Mouse (Mus musculus) neural tube, embryonic 12.5 days (tissue): ENCODE results near the gene Hes5. TPM values are rescaled to one million over a fixed set of nuclear protein-coding genes. Genes with fewer than 3 reads are reported as not detected.

Experiments used
- ATAC-seq: fragments of 200-750 bp; cut with Nextera tagmentation; 2 replicates; pipeline ENCODE4 v1.8.0; 2017; ENCODE audit warnings: low read depth, mild to moderate bottlenecking, moderate TSS enrichment, moderate library complexity; ENCODE audit not compliant: low FRiP score
- H3K27ac ChIP-seq: fragments of 300-500 bp; sonication (generic); 2 replicates; pipeline ENCODE4 v1.5.1; 2016
- H3K27me3 ChIP-seq: fragments of 300-500 bp; sonication (generic); replicated peaks from 2 replicates; pipeline ENCODE4 v1.6.1; 2016; ENCODE audit warnings: mild to moderate bottlenecking
- H3K36me3 ChIP-seq: fragments of 300-500 bp; sonication (generic); 2 replicates; pipeline ENCODE4 v1.6.1; 2016; ENCODE audit warnings: mild to moderate bottlenecking
- H3K4me1 ChIP-seq: fragments of 300-500 bp; sonication (generic); 2 replicates; pipeline ENCODE4 v1.6.1; 2016
- H3K4me2 ChIP-seq: fragments of 300-500 bp; sonication (generic); replicated peaks from 2 replicates; pipeline ENCODE4 v1.6.1; 2016; ENCODE audit warnings: mild to moderate bottlenecking
- H3K4me3 ChIP-seq: fragments of 300-500 bp; sonication (generic); 2 replicates; pipeline ENCODE4 v1.5.1; 2016
- H3K9ac ChIP-seq: fragments of 300-500 bp; sonication (generic); 2 replicates; pipeline ENCODE4 v1.6.1; 2016; ENCODE audit warnings: mild to moderate bottlenecking
- H3K9me3 ChIP-seq: fragments of 300-500 bp; sonication (generic); 2 replicates; pipeline ENCODE4 v1.6.1; 2016; ENCODE audit warnings: mild to moderate bottlenecking
- WGBS: fragments of 180-500 bp; shearing (Covaris S2); methylation state at CpG from one replicate; pipeline ENCODE4 v1.1.7; 2016; 5-methylcytosine and 5-hydroxymethylcytosine counted together
- polyA plus RNA-seq: library from polyadenylated mRNA; unstranded; fragments of >200 nt; fragmentation: Nextera tagmentation; extraction: Ambion mirVana; gene quantifications from 2 replicates; pipeline ENCODE4 v1.2.1, GENCODE M21; 2016

Hes5 gene
- 396 and 412 TPM in 2 replicates for polyA plus RNA-seq

- Histone ChIP-seq H3K36me3 (no peaks in the 10 kb centered on the region; the same call in 1 of the 2 replicates), H3K4me3 (peak within 1 kb of the TSS; percentile 80), H3K4me1 (peaks cover 78% of the 10 kb centered on the region), H3K27ac (peak within 1 kb of the TSS; percentile 95), H3K9ac (peak within 1 kb of the TSS; percentile 98), H3K9me3 (no peaks in the 10 kb centered on the region), H3K4me2 (peak within 1 kb of the TSS; percentile 85), H3K27me3 (peaks cover 33% of the 10 kb centered on the region)
- under 1% methylated on average over 65 of the region's 65 CpGs for WGBS
- ATAC-seq: peak; percentile 61
These were observed at the start of gene Hes5 for GRCm38 (mm10) chr4:154960690-154961225. Gene Hes5, plus strand, starts transcription at chr4:154960923.

DNA sequence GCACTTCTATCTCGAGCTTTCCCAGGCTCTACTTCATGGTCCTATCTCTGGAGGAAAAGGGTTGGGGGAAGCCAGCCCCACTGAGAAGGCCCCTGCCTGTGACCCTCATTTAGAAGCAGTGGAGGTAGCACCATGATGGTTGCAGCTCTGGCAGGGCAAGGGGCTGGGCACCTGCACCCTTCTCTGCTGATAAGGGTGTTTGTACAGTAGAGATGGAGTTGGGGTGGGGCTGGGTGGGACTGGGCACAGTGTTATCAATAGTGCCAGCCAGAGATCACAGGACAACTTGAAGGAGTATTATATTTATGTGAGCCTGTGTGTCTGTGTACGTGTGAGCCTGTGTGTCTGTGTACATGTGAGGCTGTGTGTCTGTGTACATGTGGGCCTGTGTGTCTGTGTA, 49.1 kb upstream of the Hes5 start:
- H3K4me3 ChIP-seq: no peak overlapping the region
- WGBS: 69% methylated on average over 2 of the region's 2 CpGs
- no peak for ATAC-seq
- no peak overlapping the region for H3K9ac ChIP-seq
- H3K4me2 ChIP-seq: no peak overlapping the region
- H3K27me3 ChIP-seq: no peaks in the 10 kb centered on the region
- peaks cover 3% of the 10 kb centered on the region; the same call in 1 of the 2 replicates for H3K4me1 ChIP-seq
- H3K27ac ChIP-seq: no peak overlapping the region
- H3K36me3 ChIP-seq: no peaks in the 10 kb centered on the region
- no peaks in the 10 kb centered on the region for H3K9me3 ChIP-seq

- Histone ChIP-seq H3K9ac (no peak overlapping the region), H3K27ac (no peak overlapping the region), H3K27me3 (no peaks in the 10 kb centered on the region), H3K4me1 (no peaks in the 10 kb centered on the region; the same call in 1 of the 2 replicates), H3K36me3 (no peaks in the 10 kb centered on the region), H3K9me3 (no peaks in the 10 kb centered on the region), H3K4me3 (no peak overlapping the region), H3K4me2 (no peak overlapping the region)
- no peak for ATAC-seq
- WGBS: 96% methylated on average over 3 of the region's 3 CpGs
These were observed 46.9 kb upstream of the Hes5 start for GRCm38 (mm10) chr4:154913845-154914244.

DNA sequence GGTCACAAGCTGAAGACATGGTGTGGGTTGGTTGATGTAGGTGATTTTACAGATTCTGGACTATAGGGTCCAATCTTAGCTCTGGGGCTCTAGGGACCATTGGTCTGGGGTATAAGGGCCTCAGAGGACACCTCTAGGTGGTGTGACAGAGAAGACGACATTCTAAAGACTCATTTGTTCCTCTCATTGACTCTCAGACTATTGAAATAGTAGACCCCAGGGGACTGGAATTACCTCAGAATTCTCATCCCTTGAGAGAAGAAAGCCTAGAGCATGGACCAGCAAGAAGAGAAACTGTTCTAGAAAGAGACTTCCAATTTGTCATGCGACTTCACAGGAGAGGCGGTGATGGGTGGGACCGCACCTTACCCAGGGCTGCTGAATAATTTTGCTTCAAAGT, 46.5 kb upstream of the Hes5 start:
- Histone ChIP-seq H3K27ac (no peak overlapping the region), H3K4me3 (no peak overlapping the region), H3K9ac (no peak overlapping the region), H3K27me3 (no peaks in the 10 kb centered on the region), H3K4me1 (no peaks in the 10 kb centered on the region; the same call in 1 of the 2 replicates), H3K36me3 (no peaks in the 10 kb centered on the region), H3K9me3 (no peaks in the 10 kb centered on the region), H3K4me2 (no peak overlapping the region)
- 91% methylated on average over 4 of the region's 4 CpGs for WGBS
- ATAC-seq: no peak

DNA sequence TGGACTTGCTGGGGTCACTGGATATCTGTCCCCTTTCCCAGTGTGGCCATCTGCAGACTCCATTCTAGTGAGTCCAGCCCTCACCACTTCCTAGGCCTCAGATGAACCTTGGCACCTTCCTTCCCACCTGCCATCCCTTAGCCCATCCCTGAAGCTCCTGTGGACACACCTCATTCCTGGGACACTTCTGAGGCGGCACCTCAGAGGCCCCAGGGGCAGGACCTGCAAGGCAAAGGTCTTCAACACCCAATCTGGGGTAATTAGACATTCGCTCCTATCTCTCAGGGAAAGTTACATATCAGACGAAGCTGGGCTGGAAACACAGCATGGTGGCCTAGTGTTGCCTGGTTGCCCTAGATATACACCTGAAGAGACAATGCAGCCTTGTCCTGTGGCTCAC, 46.0 kb upstream of the Hes5 start:
- H3K9ac ChIP-seq: no peak overlapping the region
- no peak overlapping the region for H3K4me3 ChIP-seq
- no peaks in the 10 kb centered on the region for H3K9me3 ChIP-seq
- no peak for ATAC-seq
- no peak overlapping the region for H3K4me2 ChIP-seq
- no peaks in the 10 kb centered on the region; the same call in 1 of the 2 replicates for H3K4me1 ChIP-seq
- no peaks in the 10 kb centered on the region for H3K36me3 ChIP-seq
- H3K27ac ChIP-seq: no peak overlapping the region
- H3K27me3 ChIP-seq: no peaks in the 10 kb centered on the region
- 82% methylated on average over 3 of the region's 3 CpGs for WGBS

DNA sequence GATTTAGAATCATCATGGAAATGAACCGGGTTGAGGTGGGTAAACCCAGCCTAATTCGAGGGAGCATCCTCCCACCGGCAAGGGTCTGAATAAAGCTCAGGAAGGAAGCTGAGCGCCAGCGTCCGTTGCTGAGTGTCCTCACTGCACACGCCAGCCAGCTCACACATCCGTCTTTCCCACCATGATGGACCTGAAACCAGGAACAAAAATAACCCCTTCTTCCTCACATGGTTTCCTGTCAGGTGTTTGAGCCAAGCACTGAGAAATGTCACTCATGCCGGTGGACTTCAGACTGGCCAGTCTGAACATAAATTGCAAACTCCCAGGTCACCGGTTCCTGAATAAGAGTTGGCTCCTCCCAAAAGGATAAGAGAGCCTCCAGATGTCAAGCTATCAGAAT, 45.4 kb upstream of the Hes5 start:
- no peak overlapping the region for H3K4me2 ChIP-seq
- no peak overlapping the region for H3K9ac ChIP-seq
- ATAC-seq: no peak
- no peak overlapping the region for H3K27ac ChIP-seq
- no peaks in the 10 kb centered on the region; the same call in 1 of the 2 replicates for H3K4me1 ChIP-seq
- H3K27me3 ChIP-seq: no peaks in the 10 kb centered on the region
- no peaks in the 10 kb centered on the region for H3K36me3 ChIP-seq
- 92% methylated on average over 10 of the region's 10 CpGs for WGBS
- no peaks in the 10 kb centered on the region for H3K9me3 ChIP-seq
- H3K4me3 ChIP-seq: no peak overlapping the region

- no peaks in the 10 kb centered on the region for H3K36me3 ChIP-seq
- no peak overlapping the region for H3K4me2 ChIP-seq
- H3K27me3 ChIP-seq: no peaks in the 10 kb centered on the region
- H3K4me1 ChIP-seq: no peaks in the 10 kb centered on the region
- H3K9ac ChIP-seq: no peak overlapping the region
- no peaks in the 10 kb centered on the region for H3K9me3 ChIP-seq
- 86% methylated on average over 4 of the region's 4 CpGs for WGBS
- no peak for ATAC-seq
- no peak overlapping the region for H3K4me3 ChIP-seq
- H3K27ac ChIP-seq: no peak overlapping the region
These were observed 44.1 kb upstream of the Hes5 start for GRCm38 (mm10) chr4:154916662-154917061.

- Histone ChIP-seq H3K27me3 (no peaks in the 10 kb centered on the region), H3K4me2 (no peak overlapping the region), H3K9ac (no peak overlapping the region), H3K36me3 (no peaks in the 10 kb centered on the region), H3K27ac (no peak overlapping the region), H3K9me3 (no peaks in the 10 kb centered on the region), H3K4me1 (no peaks in the 10 kb centered on the region), H3K4me3 (no peak overlapping the region)
- WGBS: 85% methylated on average over 4 of the region's 4 CpGs
- ATAC-seq: no peak
These were observed 38.4 kb upstream of the Hes5 start for GRCm38 (mm10) chr4:154922291-154922690.

DNA sequence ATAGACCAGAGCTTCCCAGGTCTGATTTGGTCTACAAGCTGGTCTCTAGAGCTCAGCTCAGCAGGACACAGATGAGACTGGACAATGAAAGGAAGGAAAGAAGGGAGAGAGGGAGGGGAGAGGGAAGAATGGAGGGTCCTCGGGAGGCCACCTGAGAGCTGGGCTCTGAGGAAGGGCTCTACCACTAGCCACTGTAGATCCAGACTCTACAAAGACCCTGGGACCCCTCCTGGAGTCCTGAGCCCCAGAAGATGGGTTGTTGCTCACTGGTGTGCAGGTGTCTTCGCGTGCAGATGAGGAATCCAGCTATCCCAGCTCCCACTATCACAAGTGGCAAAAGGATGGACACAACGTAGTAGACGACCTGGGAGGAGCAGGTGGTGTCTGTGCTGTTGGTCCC, 37.8 kb upstream of the Hes5 start:
- Histone ChIP-seq H3K27ac (no peak overlapping the region), H3K9me3 (no peaks in the 10 kb centered on the region), H3K4me2 (no peak overlapping the region), H3K4me3 (no peak overlapping the region), H3K27me3 (no peaks in the 10 kb centered on the region), H3K9ac (no peak overlapping the region), H3K4me1 (no peaks in the 10 kb centered on the region), H3K36me3 (no peaks in the 10 kb centered on the region)
- WGBS: 82% methylated on average over 5 of the region's 5 CpGs
- no peak for ATAC-seq

DNA sequence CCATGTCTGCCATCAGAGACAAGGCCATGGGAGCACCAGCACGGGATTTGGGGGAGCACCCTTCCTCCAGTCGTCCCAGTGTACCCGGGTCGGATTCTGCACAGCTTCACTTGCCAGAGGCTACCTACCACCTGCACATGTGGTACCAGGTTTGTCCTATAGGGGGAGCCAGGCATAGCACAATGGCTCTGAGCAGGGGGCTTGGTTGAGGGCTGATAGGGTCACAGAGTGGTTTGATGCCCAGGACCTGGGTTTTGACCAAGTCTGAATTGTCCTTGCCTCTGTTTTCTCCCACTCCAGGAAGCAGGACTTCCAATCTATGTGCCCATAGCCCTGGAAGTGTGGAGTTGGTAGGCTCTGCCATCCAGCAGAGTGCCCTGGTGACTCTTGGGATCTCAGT, 35.3 kb upstream of the Hes5 start:
- no peaks in the 10 kb centered on the region for H3K27me3 ChIP-seq
- no peaks in the 10 kb centered on the region for H3K9me3 ChIP-seq
- H3K4me3 ChIP-seq: no peak overlapping the region
- no peak overlapping the region for H3K27ac ChIP-seq
- H3K4me2 ChIP-seq: no peak overlapping the region
- 54% methylated on average over 4 of the region's 4 CpGs for WGBS
- H3K9ac ChIP-seq: no peak overlapping the region
- no peaks in the 10 kb centered on the region for H3K36me3 ChIP-seq
- 0 out of 2 replicates have a peak, but pooled peaks cover 4% of the 10 kb centered on the region for H3K4me1 ChIP-seq
- ATAC-seq: no peak

DNA sequence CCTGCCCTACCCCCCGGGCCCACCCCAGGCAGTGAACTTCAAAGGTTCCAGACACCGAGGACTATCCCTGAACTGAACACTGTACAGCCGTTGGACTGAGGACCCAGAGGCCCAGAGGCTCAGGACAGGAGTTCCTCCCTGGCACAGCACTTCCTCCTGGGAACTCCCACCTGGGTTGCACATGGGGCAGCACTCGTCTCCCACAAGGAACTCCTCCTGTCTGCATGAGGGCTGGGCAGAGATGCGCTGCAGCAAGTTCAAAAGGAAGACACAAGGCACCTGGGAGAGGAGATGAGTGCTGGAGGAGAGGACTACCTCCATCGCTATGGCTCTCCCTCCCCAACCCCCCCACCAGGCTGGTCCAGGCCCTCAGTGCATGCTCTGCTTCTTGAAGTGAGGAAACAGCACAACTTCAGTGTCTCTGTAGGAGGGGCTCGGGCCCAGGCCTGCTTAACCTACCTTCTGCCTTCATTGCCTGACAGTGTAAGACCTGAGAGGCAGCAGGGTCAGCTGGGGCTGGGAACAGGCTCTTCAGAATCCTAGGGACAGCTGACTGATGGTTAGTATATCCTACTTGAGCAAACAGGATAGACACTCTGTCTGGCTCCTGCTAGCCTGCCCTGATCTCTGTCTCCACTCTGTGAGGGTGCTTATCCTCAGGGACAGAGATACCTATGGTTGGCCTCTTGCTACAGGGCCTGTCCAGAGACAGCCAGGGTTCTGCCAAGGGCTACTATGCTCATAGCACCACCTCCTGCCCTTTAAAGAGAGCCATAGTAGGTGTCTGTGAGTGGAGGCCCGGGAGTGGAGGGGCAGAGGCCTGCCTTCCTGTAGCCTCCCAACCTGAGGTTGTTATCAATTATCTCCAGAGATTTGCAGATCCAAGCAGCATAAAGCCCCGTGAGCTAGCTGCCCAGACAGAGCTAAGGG, 33.5 kb upstream of the Hes5 start:
- no peak overlapping the region for H3K4me3 ChIP-seq
- H3K4me2 ChIP-seq: no peak overlapping the region
- no peaks in the 10 kb centered on the region for H3K27me3 ChIP-seq
- no peak for ATAC-seq
- H3K36me3 ChIP-seq: no peaks in the 10 kb centered on the region
- 68% methylated on average over 9 of the region's 9 CpGs for WGBS
- no peaks in the 10 kb centered on the region for H3K9me3 ChIP-seq
- H3K9ac ChIP-seq: no peak overlapping the region
- 0 out of 2 replicates have a peak, but pooled peaks cover 4% of the 10 kb centered on the region for H3K4me1 ChIP-seq
- no peak overlapping the region for H3K27ac ChIP-seq

DNA sequence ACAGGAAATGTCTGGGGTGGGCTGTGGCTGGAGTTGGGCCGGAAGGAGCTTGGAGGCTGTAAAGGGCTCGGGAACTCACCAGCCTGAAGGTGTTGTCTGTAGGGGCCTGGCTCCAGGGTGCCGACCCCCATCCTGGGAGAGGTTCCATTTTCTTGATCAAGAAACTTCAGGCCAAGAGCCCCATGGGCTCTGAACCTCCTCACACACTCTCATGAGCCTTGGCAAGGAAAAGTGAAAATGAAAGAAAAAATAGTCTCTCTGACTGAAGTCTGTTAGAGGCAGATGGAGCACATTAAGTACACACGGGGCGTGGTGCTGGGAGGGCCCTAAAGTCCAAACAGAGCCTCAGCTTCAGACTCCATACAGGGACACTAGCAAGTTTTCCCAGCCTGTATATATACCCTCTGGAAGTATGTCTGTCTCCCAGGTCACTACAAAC, 32.8 kb upstream of the Hes5 start:
- Histone ChIP-seq H3K9ac (no peak overlapping the region), H3K4me1 (0 out of 2 replicates have a peak, but pooled peaks cover 4% of the 10 kb centered on the region), H3K9me3 (no peaks in the 10 kb centered on the region), H3K27me3 (no peaks in the 10 kb centered on the region), H3K4me2 (no peak overlapping the region), H3K36me3 (no peaks in the 10 kb centered on the region), H3K4me3 (no peak overlapping the region), H3K27ac (no peak overlapping the region)
- WGBS: 66% methylated on average over 5 of the region's 5 CpGs
- ATAC-seq: no peak
